Mouse (Mus musculus) intestine, postnatal 0 days (tissue): ENCODE data around the gene Tgm3. TPM values are rescaled to one million over a fixed set of nuclear protein-coding genes. Genes with fewer than 3 reads are reported as not detected.

Experiments used
- ATAC-seq: fragments of 200-750 bp; cut with Nextera tagmentation; 2 replicates; pipeline ENCODE4 v1.8.0; 2017; ENCODE audit warnings: mild to moderate bottlenecking, moderate TSS enrichment, moderate library complexity
- H3K27ac ChIP-seq: fragments of 300-500 bp; sonication (generic); 2 replicates; pipeline ENCODE4 v1.5.1; 2014; ENCODE audit warnings: mild to moderate bottlenecking, low read depth, low read length, moderate library complexity
- H3K27me3 ChIP-seq: fragments of 300-500 bp; sonication (generic); replicated peaks from 2 replicates; pipeline ENCODE4 v1.6.1; 2014; ENCODE audit warnings: low read length, mixed read lengths; ENCODE audit not compliant: control insufficient read depth, insufficient read depth
- H3K36me3 ChIP-seq: fragments of 300-500 bp; sonication (generic); 2 replicates; pipeline ENCODE4 v1.6.1; 2014; ENCODE audit warnings: mild to moderate bottlenecking, moderate library complexity; ENCODE audit not compliant: control insufficient read depth, insufficient read depth
- H3K4me1 ChIP-seq: fragments of 300-500 bp; sonication (generic); replicated peaks from 2 replicates; pipeline ENCODE4 v1.6.1; 2014; ENCODE audit warnings: antibody characterized with exemption, low read length, mixed read lengths; ENCODE audit not compliant: control insufficient read depth, insufficient read depth
- H3K4me2 ChIP-seq: fragments of 300-500 bp; sonication (generic); replicated peaks from 2 replicates; pipeline ENCODE4 v1.6.1; 2014; ENCODE audit warnings: low read depth, mild to moderate bottlenecking, moderate library complexity
- H3K4me3 ChIP-seq: fragments of 300-500 bp; sonication (generic); 2 replicates; pipeline ENCODE4 v1.5.1; 2014; ENCODE audit warnings: low read depth, low read length
- H3K9ac ChIP-seq: fragments of 300-500 bp; sonication (generic); 2 replicates; pipeline ENCODE4 v1.6.1; 2014; ENCODE audit warnings: mild to moderate bottlenecking, low read depth, low read length
- H3K9me3 ChIP-seq: fragments of 300-500 bp; sonication (generic); 2 replicates; pipeline ENCODE4 v1.6.1; 2016; ENCODE audit warnings: mixed run types; ENCODE audit not compliant: control insufficient read depth
- CTCF ChIP-seq: sonication (generic); IDR thresholded peaks from 2 replicates; pipeline ENCODE4 v1.5.1; 2016; ENCODE audit warnings: low read depth, mild to moderate bottlenecking, control low read depth, antibody characterized with exemption, moderate library complexity
- WGBS: fragments of 180-500 bp; shearing (Covaris S2); extraction: QIAGEN DNeasy Blood & Tissue Kit; methylation state at CpG from one replicate; pipeline ENCODE4 v1.1.7; 2014; 5-methylcytosine and 5-hydroxymethylcytosine counted together
- microRNA-seq: library from miRNA; unstranded; fragments of <30 nt; microRNA quantifications from one replicate; pipeline ENCODE4, GENCODE M21; 2016
- polyA plus RNA-seq: library from polyadenylated mRNA; unstranded; fragments of >200 nt; fragmentation: Nextera tagmentation; extraction: Ambion mirVana; gene quantifications from 2 replicates; pipeline ENCODE4 v1.2.1, GENCODE M21; 2015

Gene Tgm3
- polyA plus RNA-seq, 1 experiment from 2014 or later: 0.09 TPM

GRCm38 (mm10) chr2:130047923-130048440 is 35.8 kb downstream of the Tgm3 start:
- Histone ChIP-seq H3K9me3 (no peaks in the 10 kb centered on the region), H3K4me3 (no peak overlapping the region), H3K9ac (no peak overlapping the region), H3K27me3 (no peaks in the 10 kb centered on the region), H3K27ac (no peak overlapping the region), H3K4me1 (no peaks in the 10 kb centered on the region), H3K36me3 (no peaks in the 10 kb centered on the region), H3K4me2 (no peak overlapping the region)
- TF ChIP-seq CTCF: peak; percentile 42
- WGBS: 73% methylated on average over 13 of the region's 13 CpGs
- no peak for ATAC-seq

- ATAC-seq: no peak
- no peaks in the 10 kb centered on the region for H3K36me3 ChIP-seq
- H3K4me3 ChIP-seq: no peak overlapping the region
- H3K4me1 ChIP-seq: no peaks in the 10 kb centered on the region
- no peaks in the 10 kb centered on the region for H3K9me3 ChIP-seq
- no peak for TF ChIP-seq CTCF
- no peak overlapping the region for H3K27ac ChIP-seq
- no peak overlapping the region for H3K4me2 ChIP-seq
- 74% methylated on average over 6 of the region's 6 CpGs for WGBS
- no peak overlapping the region for H3K9ac ChIP-seq
- H3K27me3 ChIP-seq: no peaks in the 10 kb centered on the region
These were observed 36.6 kb downstream of the Tgm3 start for GRCm38 (mm10) chr2:130048792-130049191.

- Histone ChIP-seq H3K36me3 (no peaks in the 10 kb centered on the region), H3K27ac (no peak overlapping the region), H3K4me2 (no peak overlapping the region), H3K27me3 (0 out of 2 replicates have a peak, but pooled peaks cover 3% of the 10 kb centered on the region), H3K9me3 (no peaks in the 10 kb centered on the region), H3K4me1 (no peaks in the 10 kb centered on the region), H3K9ac (no peak overlapping the region), H3K4me3 (no peak overlapping the region)
- TF ChIP-seq CTCF: peak; percentile 77
- WGBS: 51% methylated on average over 1 of the region's 1 CpGs
- ATAC-seq: no peak
These were observed 46.0 kb downstream of the Tgm3 start for GRCm38 (mm10) chr2:130058149-130058548.

- Histone ChIP-seq H3K9ac (no peak overlapping the region), H3K4me1 (no peaks in the 10 kb centered on the region), H3K27ac (no peak overlapping the region), H3K36me3 (no peaks in the 10 kb centered on the region), H3K4me2 (no peak overlapping the region), H3K27me3 (no peaks in the 10 kb centered on the region), H3K4me3 (no peak overlapping the region), H3K9me3 (no peaks in the 10 kb centered on the region)
- ATAC-seq: no peak
- WGBS: 18% methylated on average over 3 of the region's 3 CpGs
- peak; percentile 82 for TF ChIP-seq CTCF
These were observed 56.1 kb downstream of the Tgm3 start for GRCm38 (mm10) chr2:130068228-130068627.

- Histone ChIP-seq H3K36me3 (no peaks in the 10 kb centered on the region), H3K9me3 (no peaks in the 10 kb centered on the region), H3K9ac (no peak overlapping the region), H3K4me3 (no peak overlapping the region), H3K4me2 (no peak overlapping the region), H3K27ac (no peak overlapping the region), H3K4me1 (no peaks in the 10 kb centered on the region), H3K27me3 (no peaks in the 10 kb centered on the region)
- WGBS: 76% methylated on average over 2 of the region's 2 CpGs
- ATAC-seq: no peak
- no peak for TF ChIP-seq CTCF
These were observed 58.2 kb downstream of the Tgm3 start for GRCm38 (mm10) chr2:130070396-130070795.

Small RNA genes lying within 50 kb of the gene (microRNA-seq; reads per million reads assigned to microRNA genes)
- gene Mir6339: not detected

Other genes with a start within 250 kb of the Tgm3 start
- gene Stk35, start 211.8 kb upstream of the Tgm3 start, polyA plus RNA-seq: 5.0 and 5.7 TPM in 2 replicates
- not detected in 2 replicates for gene Tgm6, start 100.1 kb downstream of the Tgm3 start, polyA plus RNA-seq
- 232 and 234 TPM in 2 replicates for gene Snrpb, start 167.1 kb downstream of the Tgm3 start, polyA plus RNA-seq
- not detected in 2 replicates for gene Tmc2, start 182.8 kb downstream of the Tgm3 start, polyA plus RNA-seq